Mouse (Mus musculus) midbrain, embryonic 14.5 days (tissue): ENCODE results near the gene Tldc2. TPM values are rescaled to one million over a fixed set of nuclear protein-coding genes. Genes with fewer than 3 reads are reported as not detected.
A peak's percentile ranks its signal among the peaks of the same experiment; 100 is the strongest.

Source experiments
- ATAC-seq: fragments of 200-750 bp; cut with Nextera tagmentation; 2 replicates; pipeline ENCODE4 v1.8.0; 2017; ENCODE audit warnings: moderate number of reproducible peaks, moderate library complexity; ENCODE audit not compliant: low FRiP score, low TSS enrichment
- DNase-seq: peaks from one replicate; pipeline ENCODE4 v3.0.0-alpha.2; 2015
- H3K27ac ChIP-seq: fragments of 300-500 bp; sonication (generic); replicated peaks from 2 replicates; pipeline ENCODE4 v1.5.1; 2014; ENCODE audit warnings: mild to moderate bottlenecking, low read depth, low read length, moderate library complexity
- H3K27me3 ChIP-seq: fragments of 300-500 bp; sonication (generic); 2 replicates; pipeline ENCODE4 v1.6.1; 2014; ENCODE audit warnings: low read length, control low read depth, mixed read lengths; ENCODE audit not compliant: control insufficient read depth, insufficient read depth
- H3K36me3 ChIP-seq: fragments of 300-500 bp; sonication (generic); 2 replicates; pipeline ENCODE4 v1.6.1; 2014; ENCODE audit warnings: low read length, control low read depth; ENCODE audit not compliant: control insufficient read depth, insufficient read depth
- H3K4me1 ChIP-seq: fragments of 300-500 bp; sonication (generic); 2 replicates; pipeline ENCODE4 v1.6.1; 2014; ENCODE audit warnings: mild to moderate bottlenecking, antibody characterized with exemption, low read length, control low read depth; ENCODE audit not compliant: control insufficient read depth, insufficient read depth
- H3K4me2 ChIP-seq: fragments of 300-500 bp; sonication (generic); 2 replicates; pipeline ENCODE4 v1.6.1; 2014; ENCODE audit warnings: mild to moderate bottlenecking, low read length, moderate library complexity
- H3K4me3 ChIP-seq: fragments of 300-500 bp; sonication (generic); replicated peaks from 2 replicates; pipeline ENCODE4 v1.5.1; 2014; ENCODE audit warnings: low read depth, low read length
- H3K9ac ChIP-seq: fragments of 300-500 bp; sonication (generic); replicated peaks from 2 replicates; pipeline ENCODE4 v1.6.1; 2014; ENCODE audit warnings: mild to moderate bottlenecking, low read length, moderate library complexity
- H3K9me3 ChIP-seq: fragments of 300-500 bp; sonication (generic); 2 replicates; pipeline ENCODE4 v1.6.1; 2016; ENCODE audit warnings: low read length, control low read depth, mixed read lengths; ENCODE audit not compliant: control insufficient read depth
- WGBS: fragments of 180-500 bp; shearing (Covaris S2); extraction: QIAGEN DNeasy Blood & Tissue Kit; methylation state at CpG from one replicate; pipeline ENCODE4 v1.1.7; 2014; 5-methylcytosine and 5-hydroxymethylcytosine counted together
- polyA plus RNA-seq: library from polyadenylated mRNA; unstranded; fragments of >200 nt; fragmentation: Nextera tagmentation; extraction: Ambion mirVana; gene quantifications from 2 replicates; pipeline ENCODE4 v1.2.1, GENCODE M21; 2014

Tldc2 gene
- polyA plus RNA-seq, 1 experiment from 2014 or later = not detected

DNA sequence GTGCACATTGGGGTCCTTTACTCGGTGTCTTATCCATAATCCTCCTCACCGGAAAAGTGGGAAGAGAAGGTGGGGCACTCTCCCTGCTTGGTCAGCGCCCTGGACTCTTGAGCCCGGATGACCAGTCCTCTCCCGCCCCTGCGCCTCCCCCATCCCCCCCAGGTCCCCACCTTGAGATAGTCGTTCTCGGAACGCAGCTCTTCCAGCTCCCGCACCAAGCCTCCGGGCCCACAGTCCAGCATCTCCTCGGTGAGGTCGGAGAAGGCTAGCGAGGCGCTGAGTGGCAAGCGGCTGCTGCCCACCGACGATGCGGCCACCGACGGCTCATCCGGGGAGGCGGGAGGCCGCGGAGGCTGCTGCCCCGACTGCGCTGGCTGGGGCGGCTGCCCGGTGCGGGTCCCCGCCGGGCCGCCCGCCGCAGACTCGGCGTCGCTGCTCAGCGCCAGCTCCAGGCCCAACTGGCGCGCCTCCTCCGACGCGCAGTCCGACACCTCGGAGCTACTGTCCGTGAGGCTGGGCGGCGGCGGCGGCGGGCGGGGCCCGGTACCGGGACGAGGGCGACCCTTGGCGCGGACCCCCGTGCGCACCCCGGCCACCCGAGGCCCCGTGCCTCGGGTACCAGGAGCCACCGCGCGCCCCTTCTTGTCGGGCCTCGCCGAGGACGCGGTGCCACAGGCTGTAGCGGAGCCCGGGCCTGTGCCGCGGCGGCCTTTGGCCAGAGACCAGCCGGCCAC is 8.6 kb upstream of the Tldc2 start:
- Histone ChIP-seq H3K27ac (peak overlapping the region; percentile 99), H3K4me3 (peak overlapping the region; percentile 96), H3K4me1 (peaks cover 56% of the 10 kb centered on the region), H3K9me3 (no peaks in the 10 kb centered on the region), H3K9ac (peak overlapping the region; percentile 98), H3K4me2 (peak overlapping the region; percentile 100), H3K27me3 (no peaks in the 10 kb centered on the region), H3K36me3 (peaks cover 5% of the 10 kb centered on the region)
- under 1% methylated on average over 72 of the region's 79 CpGs for WGBS
- DNase-seq (no peak), ATAC-seq (peak; percentile 21)

DNA sequence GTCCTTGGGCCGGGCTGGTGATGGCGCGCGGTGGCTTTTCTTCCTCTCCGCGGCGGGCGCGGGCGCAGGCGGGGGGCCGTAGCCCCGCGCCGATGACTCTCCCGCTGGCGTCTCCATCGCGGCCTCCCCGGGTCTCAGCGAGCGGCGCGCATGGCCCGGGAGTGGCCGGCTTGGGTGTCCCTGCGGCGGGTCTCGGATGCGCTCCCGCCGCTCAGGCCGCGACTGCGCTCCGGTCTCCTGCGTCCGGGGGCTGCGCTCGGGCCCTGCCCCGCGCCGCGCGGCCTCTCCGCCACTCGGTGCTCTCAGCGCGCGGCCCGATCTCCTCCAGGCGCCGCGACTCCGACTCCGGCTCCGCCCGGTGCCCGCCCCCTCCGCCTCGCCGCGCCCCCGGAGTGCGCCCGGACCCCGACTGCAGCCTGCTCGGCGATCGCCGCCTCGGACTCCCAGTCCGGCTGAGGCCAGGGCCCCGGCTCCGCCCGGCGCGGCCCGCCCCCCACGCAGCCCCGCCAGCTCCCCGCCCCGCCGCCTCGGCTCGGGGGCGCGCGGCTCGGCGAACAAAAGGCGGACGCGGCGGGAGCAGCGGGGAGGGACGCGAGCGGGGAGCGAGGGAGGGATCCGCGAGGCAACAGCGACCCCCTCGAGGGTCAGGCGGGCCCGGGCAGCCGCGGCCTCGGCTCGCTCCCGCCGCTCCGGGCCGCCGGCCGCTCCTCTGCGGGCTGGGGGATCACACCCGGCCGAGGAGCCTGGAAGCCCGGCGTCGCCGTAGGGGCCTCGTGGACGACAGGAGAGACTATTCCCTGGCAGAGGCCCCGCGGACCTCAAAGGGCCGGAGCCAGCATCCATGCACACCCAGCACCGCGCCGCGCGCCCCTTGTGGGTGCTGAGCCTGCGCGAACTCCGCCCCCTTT is 7.8 kb upstream of the Tldc2 start, which contains the start of gene Soga1:
Gene Soga1 (minus strand): TSS at position 462 of the 908 bp plus-strand sequence.
- Histone ChIP-seq H3K27ac (peak within 1 kb of the TSS; percentile 99), H3K36me3 (no peaks in the 10 kb centered on the region), H3K9me3 (no peaks in the 10 kb centered on the region), H3K4me2 (peak within 1 kb of the TSS; percentile 100), H3K4me3 (peak within 1 kb of the TSS; percentile 96), H3K27me3 (no peaks in the 10 kb centered on the region), H3K4me1 (peaks cover 47% of the 10 kb centered on the region), H3K9ac (peak within 1 kb of the TSS; percentile 98)
- WGBS = under 1% methylated on average over 134 of the region's 136 CpGs
- DNase-seq (peak; percentile 94), ATAC-seq (peak; percentile 88)

DNA sequence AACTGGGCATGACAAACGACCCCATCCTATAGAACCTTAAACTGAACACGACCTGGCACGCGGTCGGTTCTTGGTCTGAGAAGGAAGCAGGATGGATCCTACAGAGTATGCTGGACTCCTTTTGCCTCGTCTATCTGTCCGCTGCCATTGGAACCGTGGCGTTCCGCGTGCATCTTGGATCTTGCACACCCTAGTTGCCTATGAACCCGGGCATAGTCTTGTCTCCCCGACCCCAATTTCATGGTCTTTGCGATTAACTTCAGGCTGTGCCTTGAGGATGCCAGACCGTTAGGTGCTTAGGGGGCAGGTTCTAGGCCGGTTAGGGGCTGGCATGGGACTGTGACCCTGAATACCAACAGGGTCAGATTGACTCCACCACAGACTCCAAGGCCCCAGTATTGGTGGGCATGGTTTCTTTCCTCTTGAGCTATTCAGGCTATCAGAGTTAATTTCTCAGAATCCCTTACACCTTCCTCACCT is 7.1 kb upstream of the Tldc2 start:
- WGBS = 5% methylated on average over 16 of the region's 16 CpGs
- peak overlapping the region; percentile 99 for H3K27ac ChIP-seq
- no peak for DNase-seq
- no peaks in the 10 kb centered on the region for H3K9me3 ChIP-seq
- peak overlapping the region; percentile 98 for H3K9ac ChIP-seq
- peak; percentile 7; the same call in 1 of the 2 replicates for ATAC-seq
- no peaks in the 10 kb centered on the region for H3K27me3 ChIP-seq
- peak overlapping the region; percentile 100 for H3K4me2 ChIP-seq
- peaks cover 40% of the 10 kb centered on the region for H3K4me1 ChIP-seq
- peak overlapping the region; percentile 96 for H3K4me3 ChIP-seq
- H3K36me3 ChIP-seq = no peaks in the 10 kb centered on the region

DNA sequence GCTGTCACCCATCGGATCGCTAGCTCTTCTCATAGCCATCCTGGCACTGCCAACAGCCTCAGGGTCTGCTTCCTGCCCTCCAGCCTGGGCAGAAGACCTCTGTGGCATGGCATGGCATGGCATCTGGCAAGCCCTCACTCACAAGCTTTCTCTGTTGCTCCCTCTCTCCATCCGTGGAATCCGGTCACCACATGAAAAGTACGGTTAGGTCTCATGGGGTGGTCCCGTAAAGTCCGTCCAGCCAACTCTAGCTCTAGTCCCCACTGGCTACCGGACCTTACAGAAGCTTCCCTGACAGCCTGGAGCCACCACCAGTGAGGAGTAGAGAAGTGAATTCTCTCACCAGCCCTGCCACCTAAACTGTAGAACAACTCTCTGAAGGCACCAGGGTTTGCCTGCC is 5.5 kb upstream of the Tldc2 start:
- Histone ChIP-seq H3K9ac (no peak overlapping the region), H3K27me3 (no peaks in the 10 kb centered on the region), H3K9me3 (no peaks in the 10 kb centered on the region), H3K36me3 (no peaks in the 10 kb centered on the region), H3K4me1 (peaks cover 24% of the 10 kb centered on the region), H3K4me3 (no peak overlapping the region), H3K27ac (no peak overlapping the region), H3K4me2 (no peak overlapping the region)
- 97% methylated on average over 8 of the region's 8 CpGs for WGBS
- DNase-seq (no peak), ATAC-seq (no peak)

DNA sequence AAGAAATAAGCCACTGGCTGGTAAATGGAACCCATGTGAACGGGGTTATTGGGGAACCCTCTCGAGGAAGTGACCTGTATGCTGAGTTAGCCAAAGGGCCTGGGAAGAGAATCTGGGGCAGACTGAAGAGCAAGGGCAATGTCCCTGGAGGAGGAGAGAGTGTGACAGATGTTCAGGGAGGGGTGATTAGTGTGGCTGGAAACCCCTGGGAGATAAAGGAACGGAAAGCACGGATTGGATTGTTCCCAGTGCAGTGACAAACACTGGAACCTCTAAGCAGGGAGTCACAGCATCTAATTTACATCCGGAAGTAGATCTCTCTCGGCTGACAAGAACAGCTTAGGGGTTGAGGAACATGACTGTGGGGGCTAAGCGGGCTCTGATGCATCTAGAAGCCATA is 4.9 kb upstream of the Tldc2 start:
- 23% methylated on average over 7 of the region's 7 CpGs for WGBS
- H3K36me3 ChIP-seq = no peaks in the 10 kb centered on the region
- DNase-seq = peak; percentile 31

DNA sequence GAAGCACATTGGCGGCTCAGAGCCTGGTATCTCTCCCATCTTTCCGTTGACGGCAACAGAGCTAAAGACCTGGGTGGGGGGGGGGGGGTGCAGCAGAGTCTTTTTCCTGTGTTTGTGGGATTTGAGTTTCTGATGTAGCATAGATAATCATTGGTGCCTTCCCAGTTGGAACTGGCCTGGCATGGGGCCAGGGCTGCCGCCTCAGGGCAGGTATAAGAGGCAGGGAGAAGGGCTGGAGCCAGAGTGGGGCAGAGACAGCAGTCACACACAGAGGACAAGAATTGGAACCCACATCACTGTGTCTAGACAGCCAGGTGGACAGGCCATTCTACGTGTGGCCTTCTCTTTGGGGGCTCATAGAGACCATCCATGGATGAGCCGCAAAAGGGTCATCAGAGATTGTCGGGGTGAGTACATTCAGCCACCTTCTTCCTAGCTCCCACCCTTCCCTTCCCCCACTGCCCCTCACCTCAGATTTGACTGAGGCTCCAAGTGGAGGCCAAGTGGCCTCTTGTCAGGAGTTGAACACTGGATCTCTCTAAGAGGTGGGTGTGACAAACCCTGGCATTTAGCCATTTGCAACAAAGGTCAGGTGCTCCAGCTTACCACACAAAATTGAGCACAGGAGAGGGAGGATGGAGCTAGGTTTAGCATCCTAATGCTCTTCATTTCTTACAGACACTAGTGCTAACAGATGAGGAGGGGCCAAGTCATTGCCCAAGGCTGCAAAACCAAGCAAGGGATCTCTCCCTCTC is 1.8 kb upstream of the Tldc2 start:
- Histone ChIP-seq H3K27ac (no peak overlapping the region), H3K4me1 (peaks cover 7% of the 10 kb centered on the region), H3K4me2 (no peak overlapping the region), H3K27me3 (no peaks in the 10 kb centered on the region), H3K9ac (no peak overlapping the region), H3K4me3 (no peak overlapping the region), H3K9me3 (no peaks in the 10 kb centered on the region), H3K36me3 (no peaks in the 10 kb centered on the region)
- ATAC-seq (no peak), DNase-seq (no peak)
- WGBS = 82% methylated on average over 7 of the region's 7 CpGs

More for the DNA sequence above, 4.9 kb upstream of the Tldc2 start:
- ATAC-seq = no peak
- Histone ChIP-seq H3K4me3 (no peak overlapping the region), H3K4me1 (peaks cover 18% of the 10 kb centered on the region), H3K4me2 (no peak overlapping the region), H3K9ac (no peak overlapping the region), H3K9me3 (no peaks in the 10 kb centered on the region), H3K27ac (0 out of 2 replicates have a peak overlapping the region, but pooled peaks have one; percentile 8), H3K27me3 (no peaks in the 10 kb centered on the region)

DNA sequence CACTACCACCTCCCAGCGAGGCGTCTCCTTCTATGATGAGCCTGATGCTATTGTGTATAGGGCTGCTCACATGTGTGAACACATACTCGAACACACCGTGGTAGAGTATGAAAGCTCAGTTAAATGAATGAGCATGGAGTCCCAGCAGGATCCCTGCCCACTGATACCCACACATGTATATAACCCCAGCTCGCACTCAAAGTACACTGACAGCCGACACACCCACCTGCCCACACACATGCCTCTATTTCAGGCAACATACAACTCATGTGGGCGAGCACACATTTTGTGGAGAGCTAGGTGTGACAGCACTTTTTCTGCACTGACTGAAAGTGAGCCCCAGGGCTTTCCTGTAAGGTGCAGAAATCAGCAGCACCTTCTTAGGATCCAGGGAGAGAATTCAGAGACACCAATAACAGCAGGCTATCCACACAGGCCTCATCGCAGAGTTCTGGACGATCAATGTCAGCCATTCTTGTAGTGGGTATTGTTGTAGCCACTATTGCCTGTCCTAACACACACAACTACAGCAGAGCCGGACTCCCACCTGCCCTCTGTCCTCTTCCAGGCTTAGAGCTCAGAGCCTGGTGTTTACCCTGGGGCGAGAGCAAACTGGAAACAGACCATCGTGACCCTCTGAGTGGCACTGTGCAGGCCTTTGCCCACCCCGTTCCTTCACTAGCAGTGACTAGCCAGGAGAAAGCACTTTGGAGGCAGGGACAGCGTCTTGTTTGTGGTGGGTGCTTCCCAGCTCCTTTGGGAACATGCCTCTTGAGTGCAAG is 872 bp downstream of the Tldc2 start:
- Histone ChIP-seq H3K9ac (no peak overlapping the region), H3K27ac (no peak overlapping the region), H3K4me2 (no peak overlapping the region), H3K4me3 (no peak overlapping the region), H3K9me3 (no peaks in the 10 kb centered on the region), H3K4me1 (no peaks in the 10 kb centered on the region), H3K36me3 (no peaks in the 10 kb centered on the region), H3K27me3 (no peaks in the 10 kb centered on the region)
- DNase-seq (no peak), ATAC-seq (no peak)
- 83% methylated on average over 14 of the region's 14 CpGs for WGBS

DNA sequence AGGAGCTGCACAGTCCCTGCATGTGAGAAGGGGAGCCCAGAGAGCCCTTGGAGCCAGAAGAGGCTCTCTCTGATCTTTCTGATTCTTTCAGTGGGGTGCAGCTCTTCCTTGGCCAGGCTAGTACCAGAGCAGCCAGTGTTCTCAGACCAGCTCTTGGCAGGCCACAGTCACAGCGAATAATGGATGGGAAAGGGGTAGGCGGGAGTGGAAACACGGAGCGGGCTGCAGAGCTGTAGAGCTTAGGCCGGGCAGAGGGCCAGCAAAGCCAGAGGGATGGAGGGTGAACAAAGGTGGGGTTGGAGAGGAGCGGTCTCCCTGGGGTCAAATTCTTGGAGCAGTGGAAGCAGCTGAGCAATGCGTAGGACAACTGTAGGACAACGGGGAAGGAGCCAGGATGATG is 5.2 kb downstream of the Tldc2 start:
- no peak for ATAC-seq
- H3K36me3 ChIP-seq = no peaks in the 10 kb centered on the region
- H3K4me1 ChIP-seq = no peaks in the 10 kb centered on the region
- no peaks in the 10 kb centered on the region for H3K27me3 ChIP-seq
- 45% methylated on average over 8 of the region's 8 CpGs for WGBS
- no peak overlapping the region for H3K9ac ChIP-seq
- DNase-seq = peak; percentile 67
- no peak overlapping the region for H3K4me3 ChIP-seq
- H3K27ac ChIP-seq = no peak overlapping the region
- H3K4me2 ChIP-seq = no peak overlapping the region
- no peaks in the 10 kb centered on the region for H3K9me3 ChIP-seq
